Mouse (Mus musculus): ENCODE measurements around the gene Spats2l.

DNA sequence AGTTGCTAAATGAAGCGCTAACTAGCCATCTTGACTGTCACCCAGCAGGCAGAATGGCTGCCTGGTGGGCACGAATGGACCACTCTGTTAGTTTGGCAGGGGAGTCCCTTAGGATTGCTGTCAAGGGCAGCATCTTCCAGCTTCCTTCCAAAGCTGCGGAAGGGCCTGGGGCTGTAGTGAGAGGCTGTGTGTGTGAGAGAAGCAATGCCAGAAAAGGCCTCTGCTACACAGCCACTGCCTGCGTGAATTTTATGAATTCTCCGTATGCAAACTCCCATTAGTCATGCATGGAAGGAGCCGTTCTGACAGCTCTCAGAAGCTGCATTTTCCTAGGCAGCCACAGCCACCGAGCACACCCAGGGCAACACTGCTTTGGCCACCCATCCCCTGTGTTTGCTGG, 101.5 kb downstream of the Spats2l start:
- TF ChIP-seq POLR2A (IDR thresholded peaks at IDR 0.05; ENCODE audit: borderline replicate concordance, low read depth, low read length) (no peak), CTCF (IDR thresholded peaks at IDR 0.05; ENCODE audit: low read depth, low read length) (no peak)
